Mouse (Mus musculus) layer of hippocampus, postnatal 14 days (tissue): ENCODE measurements around the gene Tead1. TPM values are rescaled to one million over a fixed set of nuclear protein-coding genes. Genes with fewer than 3 reads are reported as not detected.

Experiments
- DNase-seq, 2 experiments: peaks; one replicate each; pipeline ENCODE4 v3.0.0; 2021 to 2022; ENCODE audit warnings: low spot score in 2 of 2, mixed read lengths in 1 of 2
- total RNA-seq, 2 experiments: library from RNA; stranded (reverse); gene quantifications; 2 replicates each; pipeline ENCODE4 v1.2.3; 2021

Gene Tead1
- total RNA-seq, 2 experiments from 2014 or later = 30.7 to 34.3 TPM

GRCm38 (mm10) chr7:112720143-112720988 is 41.2 kb downstream of the Tead1 start:
- DNase-seq = peak; percentile 42 to 61

GRCm38 (mm10) chr7:112720989-112721337 is 41.8 kb downstream of the Tead1 start:
- DNase-seq = no peak

GRCm38 (mm10) chr7:112721859-112722258 is 42.7 kb downstream of the Tead1 start:
- no peak for DNase-seq

GRCm38 (mm10) chr7:112728399-112728798 is 49.3 kb downstream of the Tead1 start:
- DNase-seq = no peak

DNA sequence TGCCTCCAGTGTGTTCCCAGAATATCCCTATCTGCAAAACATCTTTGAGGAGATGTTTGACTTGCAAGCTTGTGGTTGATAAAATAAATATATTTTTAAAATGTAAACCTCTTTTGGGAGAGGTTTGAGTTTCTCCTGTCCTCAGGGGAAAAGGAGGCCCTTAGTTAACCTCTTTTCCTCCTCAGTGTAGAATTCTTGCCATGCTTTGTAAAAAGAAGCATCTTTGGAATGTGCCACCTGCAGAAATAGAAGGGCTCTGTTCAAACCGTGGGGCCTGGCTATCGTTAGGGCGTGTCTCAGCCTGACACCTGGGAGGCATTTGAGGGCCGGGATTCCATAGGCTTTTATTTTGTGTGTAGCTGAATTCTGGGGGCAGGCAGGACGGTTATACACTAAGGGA is 51.1 kb downstream of the Tead1 start:
- DNase-seq = no peak

DNA sequence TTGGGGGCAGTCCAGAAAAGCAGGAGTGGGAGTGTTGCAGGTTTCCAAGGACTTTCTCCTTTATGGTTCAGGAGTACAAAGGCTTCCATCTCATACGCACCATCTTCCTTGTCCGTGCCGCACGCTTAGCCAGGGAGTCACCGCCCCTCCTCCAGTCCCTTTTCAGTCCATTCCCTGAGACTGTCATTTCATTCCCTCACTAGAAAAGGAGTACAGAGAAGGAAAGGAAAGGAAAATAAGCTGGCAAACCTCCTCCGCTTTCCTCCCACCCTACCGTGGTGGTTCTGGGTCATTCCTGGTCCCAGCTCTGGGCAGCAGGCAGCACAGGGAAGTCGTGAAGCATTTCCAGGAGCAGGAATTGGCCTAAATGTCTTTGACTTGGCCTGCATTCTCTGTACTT is 52.5 kb downstream of the Tead1 start:
- DNase-seq = no peak

DNA sequence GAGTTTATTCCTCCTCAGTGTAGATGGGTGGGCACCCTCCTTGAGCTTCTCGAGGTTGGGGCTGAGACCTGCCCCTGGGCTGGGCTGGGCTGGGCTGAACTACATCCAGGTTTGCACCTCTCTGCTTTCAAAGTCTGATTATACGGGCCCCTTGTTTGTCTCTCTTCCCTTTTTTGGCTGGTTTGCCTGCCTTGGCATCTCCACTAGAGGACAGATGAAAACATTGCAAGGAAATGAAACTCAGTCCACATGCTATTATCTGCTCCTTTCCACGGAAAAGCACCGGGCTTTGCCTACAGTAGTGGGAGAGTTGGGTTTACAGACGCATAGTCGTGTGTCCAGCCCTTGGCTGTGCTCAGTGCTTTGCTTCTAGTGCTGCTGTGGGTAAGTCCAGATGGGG is 60.1 kb downstream of the Tead1 start:
- no peak for DNase-seq

- no peak for DNase-seq
Measured at GRCm38 (mm10) chr7:112741790-112742189, 62.7 kb downstream of the Tead1 start.

- no peak for DNase-seq
Measured at GRCm38 (mm10) chr7:112743063-112743462, 63.9 kb downstream of the Tead1 start.

- DNase-seq = no peak
Measured at GRCm38 (mm10) chr7:112743621-112744395, 64.7 kb downstream of the Tead1 start.

DNA sequence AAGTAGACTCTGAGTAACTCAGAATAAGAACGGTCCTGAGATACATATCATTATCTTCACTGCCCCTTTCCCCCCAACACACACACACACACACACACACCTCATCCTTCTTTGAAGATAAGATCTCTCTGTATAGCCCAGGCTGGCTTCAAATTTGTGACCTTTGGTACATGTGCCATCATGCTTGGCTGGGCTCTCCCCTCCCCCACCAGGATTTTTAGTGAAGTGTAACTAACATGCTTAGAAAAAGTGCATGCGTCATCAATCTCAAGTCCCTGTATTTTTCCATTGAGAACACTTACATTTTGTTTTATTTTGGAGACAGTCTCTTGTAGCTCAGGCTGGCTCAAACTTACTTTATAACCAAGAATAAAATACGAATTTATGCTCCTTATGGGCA is 68.1 kb downstream of the Tead1 start:
- no peak for DNase-seq

GRCm38 (mm10) chr7:112747836-112748235 is 68.7 kb downstream of the Tead1 start:
- DNase-seq = no peak

DNA sequence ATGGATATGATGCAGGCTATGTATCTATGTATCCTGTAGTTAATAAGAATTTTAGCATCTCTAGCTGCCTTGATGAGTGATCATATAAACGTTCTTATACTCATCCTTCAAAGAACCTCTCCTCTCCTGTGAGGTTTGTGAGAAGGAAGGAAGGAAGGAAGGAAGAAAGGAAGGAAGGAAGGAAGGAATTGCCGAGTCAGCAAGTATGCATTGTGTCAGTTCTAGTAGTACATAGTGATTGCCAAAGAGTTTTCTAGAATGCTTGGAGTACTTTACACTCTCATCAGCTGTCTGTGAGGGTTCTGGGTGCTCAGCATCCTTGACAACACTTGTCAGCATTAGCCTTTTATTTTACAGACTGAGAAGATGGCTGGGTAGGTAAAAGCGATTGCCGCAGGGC is 69.2 kb downstream of the Tead1 start:
- DNase-seq = no peak

DNA sequence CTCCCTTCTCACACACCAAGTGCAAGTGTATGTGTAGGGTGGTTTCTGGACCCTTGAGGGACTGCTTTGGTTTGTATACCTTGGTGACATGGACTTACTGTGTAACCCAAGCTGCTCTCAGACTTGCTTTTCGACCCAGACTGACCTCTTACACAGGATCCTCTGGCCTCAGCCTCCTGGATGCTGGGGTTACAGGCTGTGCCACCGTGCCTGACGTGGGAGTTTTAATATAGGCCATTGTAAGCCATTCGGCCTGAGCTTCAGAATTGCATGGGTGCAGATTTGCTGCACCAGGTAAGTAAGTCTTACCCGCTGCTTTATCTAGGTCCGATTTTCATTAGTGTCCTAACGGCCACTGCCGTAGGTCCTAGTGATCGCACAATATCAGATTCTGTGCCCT is 71.0 kb downstream of the Tead1 start:
- DNase-seq = no peak

DNA sequence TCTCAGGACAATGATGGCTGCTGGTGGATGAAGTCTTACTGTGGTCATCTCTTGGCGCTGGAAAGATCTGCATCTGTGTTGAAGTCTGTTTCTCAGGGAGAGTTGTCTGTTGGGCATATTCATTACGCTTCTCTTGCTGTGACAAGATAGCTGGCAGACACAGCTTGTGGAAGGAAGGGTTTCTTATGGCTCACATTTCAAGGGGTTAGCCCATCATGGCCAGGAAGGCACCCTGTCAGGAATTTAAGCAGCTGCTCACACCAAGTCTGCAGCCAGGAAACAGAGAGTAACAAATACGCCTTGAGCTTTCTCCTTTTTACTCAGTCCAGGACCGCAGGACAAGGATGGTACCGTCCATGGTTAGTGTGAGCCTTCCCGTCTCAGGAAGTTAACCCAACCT is 73.2 kb downstream of the Tead1 start:
- no peak for DNase-seq

- no peak for DNase-seq
Measured at GRCm38 (mm10) chr7:112753314-112753713, 74.2 kb downstream of the Tead1 start.

DNA sequence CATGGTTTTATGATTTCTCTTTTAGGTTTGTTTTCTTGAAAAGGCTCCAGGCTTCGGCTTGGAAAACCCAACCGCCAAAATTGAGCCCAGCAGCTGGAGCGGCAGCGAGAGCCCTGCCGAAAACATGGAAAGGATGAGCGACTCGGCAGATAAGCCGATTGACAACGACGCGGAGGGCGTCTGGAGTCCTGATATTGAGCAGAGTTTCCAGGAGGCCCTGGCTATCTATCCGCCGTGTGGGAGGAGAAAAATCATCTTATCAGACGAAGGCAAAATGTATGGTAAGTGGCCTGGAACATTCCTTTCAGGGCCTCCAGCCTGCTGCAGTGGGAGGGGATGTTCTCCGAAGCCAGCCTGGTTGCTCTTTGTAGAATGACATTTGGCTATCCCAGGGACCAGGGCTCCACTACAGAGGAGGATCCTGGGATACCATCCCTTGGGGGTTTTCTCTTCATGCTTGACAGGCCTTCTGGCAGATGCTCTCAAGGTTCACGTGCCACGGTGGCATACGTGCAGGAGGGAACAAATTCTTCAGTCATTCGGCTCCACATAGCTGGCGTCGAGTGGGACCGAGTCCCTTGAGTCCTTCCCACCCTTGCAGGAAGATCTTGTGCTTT is 80.3 kb downstream of the Tead1 start:
- no peak for DNase-seq

GRCm38 (mm10) chr7:112760293-112760692 is 81.2 kb downstream of the Tead1 start:
- no peak for DNase-seq

DNA sequence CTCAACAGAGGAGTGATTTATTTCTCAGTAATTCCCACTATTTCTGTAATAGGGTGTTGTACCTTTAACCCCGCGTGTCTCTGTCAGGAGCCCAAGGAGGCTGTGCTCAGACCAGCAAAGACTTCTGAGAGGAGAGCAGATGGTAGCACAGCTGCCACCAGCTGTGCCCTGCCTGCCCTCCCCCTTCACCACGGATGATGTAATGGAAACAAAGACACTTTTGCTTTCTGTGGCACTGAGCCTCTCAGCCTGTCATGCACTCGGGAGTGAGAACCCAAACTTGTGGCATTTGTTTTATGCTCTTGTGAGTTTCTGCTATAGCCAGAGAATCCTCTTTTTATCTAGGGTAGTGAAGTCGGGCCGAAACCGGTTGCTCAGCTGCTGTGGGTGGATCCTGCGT is 81.7 kb downstream of the Tead1 start:
- no peak for DNase-seq

GRCm38 (mm10) chr7:112762870-112763269 is 83.8 kb downstream of the Tead1 start:
- DNase-seq = no peak

GRCm38 (mm10) chr7:112763513-112763912 is 84.4 kb downstream of the Tead1 start:
- no peak for DNase-seq

DNA sequence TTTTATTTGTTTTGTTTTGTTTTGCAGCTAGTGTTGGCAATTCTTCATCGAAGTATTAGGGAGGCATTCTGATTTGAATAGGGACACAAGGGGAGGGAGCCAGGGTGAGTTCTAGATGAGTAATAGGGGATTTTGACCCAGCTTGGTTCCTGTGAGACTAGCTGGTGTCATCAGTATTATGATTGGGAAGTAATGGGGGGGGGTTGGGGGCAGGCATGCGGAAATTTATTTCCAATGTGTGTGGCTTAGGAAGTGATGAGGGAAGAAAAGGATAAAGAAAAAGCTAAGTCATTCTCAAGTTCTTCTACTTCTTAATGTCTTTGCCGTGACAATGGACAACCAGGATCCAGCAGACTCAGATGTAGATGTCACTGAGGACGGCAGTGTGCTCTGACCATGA is 85.8 kb downstream of the Tead1 start:
- DNase-seq = no peak
